8 mouse cellular contexts compared by ENCODE assay signal in the genomic region with DNA sequence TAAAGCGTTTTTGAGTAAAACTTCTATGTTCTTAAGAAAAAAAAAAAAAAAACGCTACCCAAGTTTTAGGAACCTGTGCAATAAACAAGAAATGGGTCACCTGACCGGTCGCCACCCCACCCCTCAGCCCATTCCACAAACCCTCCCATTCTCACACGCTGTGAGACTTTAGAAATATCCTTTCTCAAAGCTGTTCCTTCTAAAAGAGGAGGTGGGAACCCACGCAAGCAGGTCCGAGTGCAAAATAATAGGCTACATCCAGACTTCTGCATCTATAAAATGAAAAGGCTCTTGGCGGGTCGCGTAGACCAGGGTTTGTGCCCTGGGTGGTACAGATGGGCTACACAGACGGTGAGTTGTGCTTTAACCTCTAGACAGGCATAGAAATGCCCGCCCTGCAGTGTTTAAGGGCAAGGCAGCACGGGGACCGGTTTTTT. TPM values are rescaled to one million over a fixed set of nuclear protein-coding genes. Genes with fewer than 3 reads are reported as not detected.
DNase-seq lines count a peak whose midpoint lies in the region; ATAC-seq lines count a peak whose summit lies in the region.

No protein-coding gene starts in this region.

- H3K27me3 ChIP-seq in heart, embryonic 16.5 days (ENCODE audit: control insufficient read depth, insufficient read depth, low read length): no peaks in the 10 kb centered on the region
- H3K27me3 ChIP-seq in embryonic facial prominence, embryonic 14.5 days (replicated peaks; ENCODE audit: control insufficient read depth, insufficient read depth, low read length): no peaks in the 10 kb centered on the region
- H3K27me3 ChIP-seq in intestine, embryonic 15.5 days (replicated peaks): no peaks in the 10 kb centered on the region

- no peak for DNase-seq in heart, adult 11 months
- DNase-seq in embryonic facial prominence, embryonic 14.5 days (ENCODE audit: low spot score): no peak
- DNase-seq in adrenal gland, adult 8-10 months: no peak
- no peak for DNase-seq in layer of hippocampus, postnatal 10 days (ENCODE audit: low spot score in 2 of 2)

- WGBS in heart, embryonic 16.5 days: 3% methylated on average over 14 of the region's 14 CpGs
- 1% methylated on average over 14 of the region's 14 CpGs for WGBS in embryonic facial prominence, embryonic 14.5 days
- WGBS in intestine, embryonic 15.5 days: 1% methylated on average over 14 of the region's 14 CpGs
- 5% methylated on average over 9 of the region's 14 CpGs for WGBS in macrophage (ENCODE audit: missing documents)

- ATAC-seq in heart, embryonic 16.5 days (replicated peaks; ENCODE audit: extremely low read depth, insufficient read depth, low FRiP score): no peak
- ATAC-seq in CD4-positive, CD25-positive, alpha-beta regulatory T cell, adult 4 months: peak; percentile 1
- ATAC-seq in embryonic facial prominence, embryonic 14.5 days (ENCODE audit: low read depth): no peak
- no peak for ATAC-seq in intestine, embryonic 15.5 days

- H3K9me3 ChIP-seq in heart, embryonic 16.5 days (replicated peaks; ENCODE audit: control insufficient read depth, low read length): no peaks in the 10 kb centered on the region
- no peaks in the 10 kb centered on the region for H3K9me3 ChIP-seq in embryonic facial prominence, embryonic 14.5 days (ENCODE audit: control insufficient read depth, low read length)
- no peaks in the 10 kb centered on the region for H3K9me3 ChIP-seq in intestine, embryonic 15.5 days

- H3K4me2 ChIP-seq in heart, embryonic 16.5 days (ENCODE audit: low read depth, low read length): peak overlapping the region; percentile 76
- peak overlapping the region; percentile 96 for H3K4me2 ChIP-seq in embryonic facial prominence, embryonic 14.5 days (ENCODE audit: low read depth, low read length)
- H3K4me2 ChIP-seq in intestine, embryonic 15.5 days (replicated peaks): peak overlapping the region; percentile 86

- H3K36me3 ChIP-seq in heart, embryonic 16.5 days (ENCODE audit: control insufficient read depth, insufficient read depth): peaks cover 9% of the 10 kb centered on the region
- H3K36me3 ChIP-seq in embryonic facial prominence, embryonic 14.5 days (ENCODE audit: control insufficient read depth, insufficient read depth, low read length): peaks cover 14% of the 10 kb centered on the region
- peaks cover 10% of the 10 kb centered on the region; the same call in 1 of the 2 replicates for H3K36me3 ChIP-seq in intestine, embryonic 15.5 days
- H3K36me3 ChIP-seq in macrophage (ENCODE audit: inconsistent target): no peaks in the 10 kb centered on the region

- H3K27ac ChIP-seq in heart, embryonic 16.5 days (ENCODE audit: low read length): peak overlapping the region; percentile 97
- H3K27ac ChIP-seq in embryonic facial prominence, embryonic 14.5 days (replicated peaks; ENCODE audit: low read depth, low read length): peak overlapping the region; percentile 88
- peak overlapping the region; percentile 97 for H3K27ac ChIP-seq in intestine, embryonic 15.5 days
- peak overlapping the region; percentile 88 for H3K27ac ChIP-seq in macrophage

- peaks cover 19% of the 10 kb centered on the region for H3K79me2 ChIP-seq in macrophage (ENCODE audit: inconsistent target)

- peak overlapping the region; percentile 77 for H3K9ac ChIP-seq in heart, embryonic 16.5 days (ENCODE audit: low read length)
- peak overlapping the region; percentile 61 for H3K9ac ChIP-seq in embryonic facial prominence, embryonic 14.5 days (ENCODE audit: low read depth, low read length)
- H3K9ac ChIP-seq in intestine, embryonic 15.5 days: peak overlapping the region; percentile 60

- H3K4me3 ChIP-seq in heart, embryonic 16.5 days (ENCODE audit: low read length): peak overlapping the region; percentile 54
- peak overlapping the region; percentile 65 for H3K4me3 ChIP-seq in embryonic facial prominence, embryonic 14.5 days (ENCODE audit: low read depth, low read length)
- peak overlapping the region; percentile 42 for H3K4me3 ChIP-seq in intestine, embryonic 15.5 days (replicated peaks)
- peak overlapping the region; percentile 44 for H3K4me3 ChIP-seq in macrophage (ENCODE audit: inconsistent target)

- H3K4me1 ChIP-seq in heart, embryonic 16.5 days (ENCODE audit: control insufficient read depth, insufficient read depth, low read length): 0 out of 2 replicates have a peak, but pooled peaks cover 5% of the 10 kb centered on the region
- H3K4me1 ChIP-seq in embryonic facial prominence, embryonic 14.5 days (ENCODE audit: control insufficient read depth, insufficient read depth, low read length): peaks cover 16% of the 10 kb centered on the region; the same call in 1 of the 2 replicates
- 0 out of 2 replicates have a peak, but pooled peaks cover 3% of the 10 kb centered on the region for H3K4me1 ChIP-seq in intestine, embryonic 15.5 days (replicated peaks)

RNA-seq across cellular contexts. Expression of a gene that starts 1.5 kb away (rescaled TPM):
- polyA plus RNA-seq in heart, embryonic 16.5 days (2015; fragmentation: Nextera tagmentation; extraction: Ambion mirVana): 35.7 and 41.2 TPM in 2 replicates
- polyA plus RNA-seq in CD4-positive, CD25-positive, alpha-beta regulatory T cell, adult 4 months (2017; shearing (Covaris generic)): 1 to 10 TPM; 4.7 to 8.9 TPM
- polyA plus RNA-seq in embryonic facial prominence, embryonic 14.5 days (2014; fragmentation: Nextera tagmentation; extraction: Ambion mirVana): 33.8 and 40.3 TPM in 2 replicates
- 46.0 and 49.9 TPM in 2 replicates for polyA plus RNA-seq in intestine, embryonic 15.5 days (2015; fragmentation: Nextera tagmentation; extraction: Ambion mirVana)
- total RNA-seq in macrophage (2018; cell fraction: chromatin; rRNA removed): 10 to 100 TPM in 4 of 26 experiments, 1 to 10 TPM in 22; 2.3 to 11.6 (median 6.5) TPM
- 10 to 100 TPM in 20 of 26 experiments, 1 to 10 TPM in 6; 7.5 to 30.2 (median 12.2) TPM for total RNA-seq in macrophage (2018; cell fraction: cytosol; rRNA removed)
- total RNA-seq in macrophage (2018; cell fraction: nucleus; rRNA removed): 10 to 100 TPM in 18 of 26 experiments, 1 to 10 TPM in 8; 6.4 to 29.1 (median 13.5) TPM
- polyA plus RNA-seq in macrophage (2018): 11.5 to 13.3 TPM (median 11.7 TPM) in 3 replicates
- 100 to 1,000 TPM; 162 to 301 (median 191) TPM for total RNA-seq in adrenal gland, adult 8-10 months (2022)
- 10 to 100 TPM; 29.2 to 31.3 TPM for total RNA-seq in layer of hippocampus, postnatal 10 days (2021)

RNA-seq across cellular contexts. Expression of a gene that starts 36.1 kb away (rescaled TPM):
- 3.1 and 3.7 TPM in 2 replicates for polyA plus RNA-seq in heart, embryonic 16.5 days (2015; fragmentation: Nextera tagmentation; extraction: Ambion mirVana)
- polyA plus RNA-seq in CD4-positive, CD25-positive, alpha-beta regulatory T cell, adult 4 months (2017; shearing (Covaris generic)): 1 to 10 TPM in 1 of 2 experiments, under 1 TPM in 1; 0.86 to 2.4 TPM
- polyA plus RNA-seq in embryonic facial prominence, embryonic 14.5 days (2014; fragmentation: Nextera tagmentation; extraction: Ambion mirVana): 5.9 and 7.8 TPM in 2 replicates
- polyA plus RNA-seq in intestine, embryonic 15.5 days (2015; fragmentation: Nextera tagmentation; extraction: Ambion mirVana): 2.3 TPM in 2 replicates
- under 1 TPM in 1 of 26 experiments, not detected in 25; 0.26 TPM for total RNA-seq in macrophage (2018; cell fraction: chromatin; rRNA removed)
- total RNA-seq in macrophage (2018; cell fraction: cytosol; rRNA removed): under 1 TPM in 3 of 26 experiments, not detected in 23; 0.03 to 0.06 (median 0.03) TPM
- 1 to 10 TPM in 1 of 26 experiments, under 1 TPM in 1, not detected in 24; 0.16 to 1.3 TPM for total RNA-seq in macrophage (2018; cell fraction: nucleus; rRNA removed)
- polyA plus RNA-seq in macrophage (2018): not detected in 3 replicates
- total RNA-seq in adrenal gland, adult 8-10 months (2022): 1 to 10 TPM in 2 of 4 experiments, under 1 TPM in 2; 0.26 to 2.2 (median 0.97) TPM
- total RNA-seq in layer of hippocampus, postnatal 10 days (2021): 1 to 10 TPM; 1.5 to 2.0 TPM
